Mouse (Mus musculus): ENCODE measurements around the gene Cep131.

DNA sequence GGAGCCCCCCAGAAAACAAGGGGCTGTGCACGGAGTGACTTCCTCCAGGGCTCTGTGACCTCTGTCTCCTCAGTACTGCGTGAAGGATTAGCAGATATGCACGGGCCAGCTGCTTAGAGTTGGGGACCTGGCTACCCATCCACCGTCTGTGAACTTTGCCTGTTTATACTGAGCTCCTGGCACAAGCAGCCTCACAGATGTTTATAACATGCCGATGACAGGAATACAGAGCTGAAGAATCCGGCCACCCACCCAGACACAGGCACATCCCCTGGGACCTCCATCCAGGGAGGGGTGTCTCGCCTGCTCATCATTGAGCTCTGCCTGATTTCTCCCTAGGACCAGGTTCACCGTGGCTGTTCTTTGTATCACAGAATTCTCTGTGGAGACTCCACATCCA lies 54.6 kb downstream of the Cep131 start:
- TF ChIP-seq CTCF (IDR thresholded peaks at IDR 0.05; ENCODE audit: borderline replicate concordance, insufficient read depth, low read length) (no peak), POLR2A (IDR thresholded peaks at IDR 0.05; ENCODE audit: low read depth, low read length) (no peak)
